Mouse (Mus musculus): ENCODE measurements around the gene Cuedc2. TPM values are rescaled to one million over a fixed set of nuclear protein-coding genes. Genes with fewer than 3 reads are reported as not detected.

Cuedc2 gene
- 176 and 177 TPM in 2 replicates for polyA plus RNA-seq (2015; fragmentation: Nextera tagmentation; extraction: Ambion mirVana)

- Histone ChIP-seq H3K4me1 (peaks cover 22% of the 10 kb centered on the region), H3K36me3 (no peaks in the 10 kb centered on the region), H3K27me3 (no peaks in the 10 kb centered on the region), H3K4me2 (replicated peaks) (peak within 1 kb of the TSS; percentile 81), H3K27ac (peak within 1 kb of the TSS; percentile 40; the same call in 1 of the 2 replicates), H3K9ac (peak within 1 kb of the TSS; percentile 84), H3K4me3 (peak within 1 kb of the TSS; percentile 81), H3K9me3 (no peaks in the 10 kb centered on the region)
- peak; percentile 89 for ATAC-seq (ENCODE audit: low FRiP score, low read depth)
- under 1% methylated on average over 31 of the region's 31 CpGs for whole genome bisulfite sequencing
These were observed at the start of gene Cuedc2 for GRCm38 (mm10) chr19:46338331-46338936. Gene Cuedc2 (minus strand): TSS chr19:46338702.

- WGBS: 93% methylated on average over 9 of the region's 9 CpGs
- H3K36me3 ChIP-seq: peaks cover 93% of the 10 kb centered on the region
These were observed 43.8 kb upstream of the Cuedc2 start for GRCm38 (mm10) chr19:46382275-46382674.

GRCm38 (mm10) chr19:46375891-46376290 lies 37.4 kb upstream of the Cuedc2 start:
- H3K27ac ChIP-seq: no peak overlapping the region
- no peaks in the 10 kb centered on the region for H3K27me3 ChIP-seq
- no peak for ATAC-seq (ENCODE audit: low FRiP score, low read depth)
- H3K4me3 ChIP-seq: no peak overlapping the region
- H3K36me3 ChIP-seq: peaks cover 47% of the 10 kb centered on the region
- H3K4me2 ChIP-seq (replicated peaks): no peak overlapping the region
- H3K9me3 ChIP-seq: no peaks in the 10 kb centered on the region
- H3K9ac ChIP-seq: no peak overlapping the region
- peaks cover 7% of the 10 kb centered on the region; the same call in 1 of the 2 replicates for H3K4me1 ChIP-seq
- WGBS: 48% methylated on average over 4 of the region's 4 CpGs

More at GRCm38 (mm10) chr19:46382275-46382674, 43.8 kb upstream of the Cuedc2 start:
- Histone ChIP-seq H3K4me2 (replicated peaks) (no peak overlapping the region), H3K4me1 (no peaks in the 10 kb centered on the region), H3K9me3 (no peaks in the 10 kb centered on the region), H3K27ac (no peak overlapping the region), H3K4me3 (no peak overlapping the region), H3K9ac (no peak overlapping the region), H3K27me3 (no peaks in the 10 kb centered on the region)
- no peak for ATAC-seq (ENCODE audit: low FRiP score, low read depth)

- Histone ChIP-seq H3K9me3 (no peaks in the 10 kb centered on the region), H3K27ac (no peak overlapping the region), H3K4me3 (no peak overlapping the region), H3K4me2 (replicated peaks) (no peak overlapping the region), H3K36me3 (peaks cover 43% of the 10 kb centered on the region), H3K27me3 (no peaks in the 10 kb centered on the region), H3K4me1 (peaks cover 7% of the 10 kb centered on the region; the same call in 1 of the 2 replicates), H3K9ac (no peak overlapping the region)
- WGBS: 67% methylated on average over 5 of the region's 5 CpGs
- ATAC-seq (ENCODE audit: low FRiP score, low read depth): no peak
These were observed 37.0 kb upstream of the Cuedc2 start for GRCm38 (mm10) chr19:46375489-46375888.

GRCm38 (mm10) chr19:46374477-46375088 lies 36.1 kb upstream of the Cuedc2 start:
- no peak for ATAC-seq (ENCODE audit: low FRiP score, low read depth)
- Histone ChIP-seq H3K9me3 (no peaks in the 10 kb centered on the region), H3K27me3 (no peaks in the 10 kb centered on the region), H3K27ac (no peak overlapping the region), H3K4me1 (peaks cover 7% of the 10 kb centered on the region; the same call in 1 of the 2 replicates), H3K4me2 (replicated peaks) (no peak overlapping the region), H3K9ac (no peak overlapping the region), H3K4me3 (no peak overlapping the region), H3K36me3 (peaks cover 34% of the 10 kb centered on the region)
- 55% methylated on average over 21 of the region's 21 CpGs for WGBS

- Histone ChIP-seq H3K4me1 (no peaks in the 10 kb centered on the region), H3K4me2 (replicated peaks) (no peak overlapping the region), H3K9me3 (no peaks in the 10 kb centered on the region), H3K36me3 (no peaks in the 10 kb centered on the region), H3K9ac (no peak overlapping the region), H3K4me3 (no peak overlapping the region), H3K27ac (no peak overlapping the region), H3K27me3 (no peaks in the 10 kb centered on the region)
- WGBS: 18% methylated on average over 4 of the region's 4 CpGs
- no peak for ATAC-seq (ENCODE audit: low FRiP score, low read depth)
These were observed 30.7 kb upstream of the Cuedc2 start for GRCm38 (mm10) chr19:46369204-46369603.

- ATAC-seq (ENCODE audit: low FRiP score, low read depth): no peak
- Histone ChIP-seq H3K4me3 (no peak overlapping the region), H3K27ac (no peak overlapping the region), H3K36me3 (no peaks in the 10 kb centered on the region), H3K4me1 (no peaks in the 10 kb centered on the region), H3K9me3 (no peaks in the 10 kb centered on the region), H3K9ac (no peak overlapping the region), H3K27me3 (no peaks in the 10 kb centered on the region), H3K4me2 (replicated peaks) (no peak overlapping the region)
- WGBS: 81% methylated on average over 23 of the region's 23 CpGs
These were observed 29.5 kb upstream of the Cuedc2 start for GRCm38 (mm10) chr19:46367798-46368590.

GRCm38 (mm10) chr19:46363294-46364009 lies 24.9 kb upstream of the Cuedc2 start:
- whole genome bisulfite sequencing: 75% methylated on average over 11 of the region's 11 CpGs
- no peaks in the 10 kb centered on the region for H3K36me3 ChIP-seq
- no peak overlapping the region for H3K4me3 ChIP-seq
- no peak overlapping the region for H3K9ac ChIP-seq
- H3K27ac ChIP-seq: no peak overlapping the region
- ATAC-seq (ENCODE audit: low FRiP score, low read depth): no peak
- no peaks in the 10 kb centered on the region for H3K4me1 ChIP-seq
- no peak overlapping the region for H3K4me2 ChIP-seq (replicated peaks)
- H3K27me3 ChIP-seq: peaks cover 8% of the 10 kb centered on the region
- H3K9me3 ChIP-seq: no peaks in the 10 kb centered on the region

GRCm38 (mm10) chr19:46362104-46362503 lies 23.6 kb upstream of the Cuedc2 start:
- Histone ChIP-seq H3K9ac (no peak overlapping the region), H3K4me2 (replicated peaks) (no peak overlapping the region), H3K4me3 (no peak overlapping the region), H3K4me1 (peaks cover 5% of the 10 kb centered on the region), H3K27me3 (peaks cover 22% of the 10 kb centered on the region), H3K27ac (no peak overlapping the region), H3K36me3 (no peaks in the 10 kb centered on the region), H3K9me3 (no peaks in the 10 kb centered on the region)
- 85% methylated on average over 8 of the region's 8 CpGs for WGBS
- no peak for ATAC-seq (ENCODE audit: low FRiP score, low read depth)

- ATAC-seq (ENCODE audit: low FRiP score, low read depth): no peak
- H3K9me3 ChIP-seq: no peaks in the 10 kb centered on the region
- 69% methylated on average over 4 of the region's 4 CpGs for WGBS
- no peaks in the 10 kb centered on the region for H3K36me3 ChIP-seq
- no peak overlapping the region for H3K27ac ChIP-seq
- peaks cover 29% of the 10 kb centered on the region for H3K27me3 ChIP-seq
- H3K9ac ChIP-seq: no peak overlapping the region
- H3K4me2 ChIP-seq (replicated peaks): no peak overlapping the region
- no peak overlapping the region for H3K4me3 ChIP-seq
- peaks cover 9% of the 10 kb centered on the region for H3K4me1 ChIP-seq
These were observed 19.9 kb upstream of the Cuedc2 start for GRCm38 (mm10) chr19:46358381-46358780.

- ATAC-seq (ENCODE audit: low FRiP score, low read depth): no peak
- Histone ChIP-seq H3K27me3 (peaks cover 29% of the 10 kb centered on the region), H3K4me1 (peaks cover 9% of the 10 kb centered on the region), H3K36me3 (no peaks in the 10 kb centered on the region), H3K4me2 (replicated peaks) (peak overlapping the region; percentile 80), H3K9me3 (no peaks in the 10 kb centered on the region), H3K4me3 (peak overlapping the region; percentile 53), H3K27ac (no peak overlapping the region), H3K9ac (peak overlapping the region; percentile 66)
- 19% methylated on average over 25 of the region's 25 CpGs for WGBS
These were observed 19.1 kb upstream of the Cuedc2 start for GRCm38 (mm10) chr19:46357344-46358280.

Measured in limb, embryonic 13.5 days (tissue).